Mouse (Mus musculus) spleen, adult 2 months (tissue): Measurements from ENCODE around the gene Stap2. TPM values are rescaled to one million over a fixed set of nuclear protein-coding genes. Genes with fewer than 3 reads are reported as not detected.

Experiments used
- DNase-seq, 2 experiments: peaks; one replicate each; pipeline versions ENCODE4 v3.0.0 to v3.0.0-alpha.2; 2012 to 2021; ENCODE audit warnings: low spot score in 2 of 2, low read depth in 1 of 2
- H3K27ac ChIP-seq: fragments of 200-500 bp; 2 replicates; pipeline ENCODE4 v1.5.1; 2012; ENCODE audit warnings: low read length, inconsistent platforms; ENCODE audit not compliant: insufficient read depth
- H3K27me3 ChIP-seq: fragments of 200-500 bp; 2 replicates; pipeline ENCODE4 v1.6.1; 2012; ENCODE audit warnings: mild to moderate bottlenecking, moderate library complexity, low read length, inconsistent platforms; ENCODE audit not compliant: control insufficient read depth, insufficient read depth
- H3K36me3 ChIP-seq: fragments of 200-500 bp; 2 replicates; pipeline ENCODE4 v1.6.1; 2012; ENCODE audit warnings: mild to moderate bottlenecking, low read length, inconsistent platforms; ENCODE audit not compliant: control insufficient read depth, insufficient read depth
- H3K4me1 ChIP-seq: fragments of 200-500 bp; 2 replicates; pipeline ENCODE4 v1.6.1; 2011; ENCODE audit warnings: inconsistent platforms; ENCODE audit not compliant: control insufficient read depth, insufficient read depth, insufficient read length
- H3K4me3 ChIP-seq: fragments of 200-500 bp; 2 replicates; pipeline ENCODE4 v1.5.1; 2011; ENCODE audit warnings: mild to moderate bottlenecking, inconsistent platforms; ENCODE audit not compliant: insufficient read depth, insufficient read length; ENCODE audit errors: extremely low read depth
- CTCF ChIP-seq: fragments of 200-500 bp; IDR thresholded peaks from 2 replicates; pipeline ENCODE4 v1.5.1; 2011; ENCODE audit warnings: mild to moderate bottlenecking, inconsistent platforms; ENCODE audit not compliant: insufficient read depth, insufficient read length, insufficient replicate concordance; ENCODE audit errors: extremely low read depth
- POLR2A ChIP-seq: fragments of 200-500 bp; IDR thresholded peaks from 2 replicates; pipeline ENCODE4 v1.6.1; 2011; ENCODE audit warnings: low read depth, low read length, inconsistent platforms
- WGBS: fragments of 180-500 bp; shearing (Covaris S2); methylation state at CpG from one replicate; pipeline ENCODE4 v1.1.7; 2018; 5-methylcytosine and 5-hydroxymethylcytosine counted together
- polyA plus RNA-seq: library from polyadenylated mRNA; depleted of rRNA; stranded (reverse); fragments of >200 nt; gene quantifications from 2 replicates; pipeline ENCODE4 v1.2.3, GENCODE M21; 2012

Gene Stap2
- polyA plus RNA-seq, 1 experiment = 12.0 TPM

GRCm38 (mm10) chr17:56015293-56015692 lies 9.9 kb upstream of the Stap2 start:
- H3K36me3 ChIP-seq = peaks cover 34% of the 10 kb centered on the region
- H3K27me3 ChIP-seq = no peaks in the 10 kb centered on the region
- H3K27ac ChIP-seq = no peak overlapping the region
- no peak for DNase-seq
- peaks cover 7% of the 10 kb centered on the region; the same call in 1 of the 2 replicates for H3K4me1 ChIP-seq
- TF ChIP-seq POLR2A (no peak), CTCF (no peak)
- H3K4me3 ChIP-seq = no peak overlapping the region
- 95% methylated on average over 9 of the region's 9 CpGs for WGBS

DNA sequence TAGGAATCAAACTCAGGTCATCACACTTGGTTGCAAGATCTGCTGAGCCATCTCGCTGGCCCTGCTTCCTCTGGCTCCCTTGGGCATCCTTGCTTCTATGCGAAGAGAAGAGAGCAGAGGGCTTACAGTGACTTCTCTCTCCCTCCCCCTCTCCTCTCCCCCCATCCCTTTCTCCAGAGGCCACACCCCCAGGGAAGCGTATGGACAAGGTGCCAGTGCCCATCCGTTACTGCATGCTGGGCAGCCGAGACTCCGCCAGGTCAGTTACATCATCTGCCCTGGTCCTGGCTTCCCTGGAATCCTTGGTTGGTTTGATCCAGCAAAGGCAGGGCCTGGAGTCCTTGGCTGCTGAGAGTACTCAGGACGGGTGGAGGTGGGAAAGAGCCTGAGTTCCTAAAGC lies 6.1 kb upstream of the Stap2 start:
- 94% methylated on average over 7 of the region's 7 CpGs for WGBS
- Histone ChIP-seq H3K27ac (no peak overlapping the region), H3K4me3 (no peak overlapping the region), H3K36me3 (peaks cover 14% of the 10 kb centered on the region), H3K4me1 (peaks cover 10% of the 10 kb centered on the region; the same call in 1 of the 2 replicates), H3K27me3 (no peaks in the 10 kb centered on the region)
- DNase-seq = no peak
- TF ChIP-seq CTCF (no peak), POLR2A (no peak)

GRCm38 (mm10) chr17:56010681-56011080 lies 5.3 kb upstream of the Stap2 start:
- WGBS = 14% methylated on average over 9 of the region's 9 CpGs
- Histone ChIP-seq H3K36me3 (peaks cover 8% of the 10 kb centered on the region), H3K4me3 (no peak overlapping the region)

DNA sequence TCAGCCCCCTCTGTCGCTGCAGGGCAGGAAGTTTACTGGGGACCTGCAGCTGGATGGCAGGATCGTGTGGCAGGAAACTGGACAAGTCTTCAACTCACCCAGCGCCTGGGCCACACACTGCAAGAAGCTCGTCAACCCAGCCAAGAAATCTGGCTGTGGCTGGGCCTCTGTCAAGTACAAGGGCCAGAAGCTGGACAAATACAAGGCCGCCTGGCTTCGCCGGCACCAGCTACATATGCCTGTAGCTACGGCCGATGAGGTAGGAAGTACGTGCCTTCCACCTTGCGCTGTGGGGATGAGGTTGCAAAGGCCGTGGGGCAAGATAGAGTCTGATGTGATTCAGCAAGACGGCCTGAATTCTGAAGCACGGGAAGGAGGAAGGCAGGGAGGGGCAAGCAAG lies 4.9 kb upstream of the Stap2 start:
- Histone ChIP-seq H3K36me3 (peaks cover 4% of the 10 kb centered on the region), H3K4me1 (peaks cover 10% of the 10 kb centered on the region; the same call in 1 of the 2 replicates), H3K27ac (no peak overlapping the region), H3K4me3 (no peak overlapping the region), H3K27me3 (no peaks in the 10 kb centered on the region)
- no peak for DNase-seq
- 70% methylated on average over 14 of the region's 14 CpGs for WGBS
- no peak for TF ChIP-seq POLR2A
- TF ChIP-seq CTCF = no peak

More at GRCm38 (mm10) chr17:56010681-56011080, 5.3 kb upstream of the Stap2 start:
- Histone ChIP-seq H3K27ac (no peak overlapping the region), H3K4me1 (peaks cover 10% of the 10 kb centered on the region; the same call in 1 of the 2 replicates), H3K27me3 (no peaks in the 10 kb centered on the region)
- peak in 1 of 2 experiments; percentile 75 for DNase-seq
- TF ChIP-seq CTCF = peak; percentile 97
- TF ChIP-seq POLR2A = no peak

DNA sequence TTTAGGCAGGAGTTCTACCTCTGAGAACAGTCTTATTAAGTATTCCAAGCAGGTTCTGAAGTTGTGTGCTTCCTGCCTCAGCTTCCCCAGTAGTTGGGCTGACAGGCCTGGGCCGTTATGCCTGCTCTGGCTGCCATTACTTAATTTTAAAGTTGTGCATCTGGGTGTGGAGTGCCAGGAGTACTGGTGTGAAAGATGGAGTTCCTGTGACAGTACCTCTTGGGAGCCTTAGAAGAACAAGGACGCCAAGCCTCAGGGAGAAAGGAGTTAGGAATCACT lies 4.5 kb upstream of the Stap2 start:
- WGBS = 62% methylated on average over 2 of the region's 2 CpGs
- Histone ChIP-seq H3K4me1 (peaks cover 10% of the 10 kb centered on the region; the same call in 1 of the 2 replicates), H3K27ac (0 out of 2 replicates have a peak overlapping the region, but pooled peaks have one; percentile 76), H3K4me3 (peak overlapping the region; percentile 76; the same call in 1 of the 2 replicates), H3K27me3 (no peaks in the 10 kb centered on the region), H3K36me3 (peaks cover under 1% of the 10 kb centered on the region; the same call in 1 of the 2 replicates)
- TF ChIP-seq POLR2A (no peak), CTCF (no peak)
- DNase-seq = no peak

GRCm38 (mm10) chr17:56009088-56009961 lies 3.9 kb upstream of the Stap2 start:
- H3K4me1 ChIP-seq = peaks cover 10% of the 10 kb centered on the region; the same call in 1 of the 2 replicates
- DNase-seq = peak; percentile 76 to 89
- H3K4me3 ChIP-seq = peak overlapping the region; percentile 76
- no peaks in the 10 kb centered on the region for H3K36me3 ChIP-seq
- WGBS = 1% methylated on average over 62 of the region's 62 CpGs
- peak; percentile 25; the same call in 1 of the 2 replicates for TF ChIP-seq CTCF
- TF ChIP-seq POLR2A = peak; percentile 87
- peak overlapping the region; percentile 76 for H3K27ac ChIP-seq
- no peaks in the 10 kb centered on the region for H3K27me3 ChIP-seq
